Mouse (Mus musculus) E14TG2a.4 (cell line): ENCODE measurements around the gene Fam162a.

Source experiments
- CTCF ChIP-seq: conservative IDR thresholded peaks from 2 replicates; pipeline ENCODE4 v1.5.1; 2014; ENCODE audit warnings: low read length
- NANOG ChIP-seq: IDR thresholded peaks from 2 replicates; pipeline ENCODE4 v1.6.1; 2014; ENCODE audit warnings: borderline replicate concordance, low read length, mixed read lengths
- POU5F1 ChIP-seq: IDR thresholded peaks from 2 replicates; pipeline ENCODE4 v1.6.1; 2014; ENCODE audit warnings: low read length, borderline replicate concordance

- TF ChIP-seq CTCF (no peak), NANOG (no peak), POU5F1 (no peak)
These were observed 28.3 kb downstream of the Fam162a start for GRCm38 (mm10) chr16:36043073-36043472.
